Mouse (Mus musculus): Measurements from ENCODE around the gene Nuak1. TPM values are rescaled to one million over a fixed set of nuclear protein-coding genes. Genes with fewer than 3 reads are reported as not detected.
A peak's percentile ranks its signal among the peaks of the same experiment; 100 is the strongest.

Gene Nuak1
- polyA plus RNA-seq, 1 experiment from 2014 or later: 3.3 TPM

- Histone ChIP-seq H3K27me3 (no peaks in the 10 kb centered on the region), H3K36me3 (peaks cover 22% of the 10 kb centered on the region), H3K9me3 (no peaks in the 10 kb centered on the region), H3K9ac (replicated peaks) (no peak overlapping the region; the same call in 1 of the 2 replicates), H3K4me1 (replicated peaks) (peaks cover 37% of the 10 kb centered on the region), H3K4me3 (replicated peaks) (0 out of 2 replicates have a peak overlapping the region, but pooled peaks have one; percentile 11), H3K27ac (peak overlapping the region; percentile 30; the same call in 1 of the 2 replicates), H3K4me2 (peak overlapping the region; percentile 45)
- 0 out of 2 replicates have a peak, but pooled peaks have one; percentile 29 for ATAC-seq (ENCODE audit: insufficient number of reproducible peaks, insufficient read depth, low FRiP score, low TSS enrichment, low read depth)
- 16% methylated on average over 14 of the region's 14 CpGs for WGBS
These were observed 48.2 kb downstream of the Nuak1 start for GRCm38 (mm10) chr10:84392027-84392722.

GRCm38 (mm10) chr10:84389707-84390106 is 50.7 kb downstream of the Nuak1 start:
- 88% methylated on average over 5 of the region's 5 CpGs for WGBS
- Histone ChIP-seq H3K27ac (no peak overlapping the region), H3K27me3 (no peaks in the 10 kb centered on the region), H3K9ac (replicated peaks) (no peak overlapping the region), H3K4me3 (replicated peaks) (no peak overlapping the region), H3K4me2 (no peak overlapping the region), H3K4me1 (replicated peaks) (peaks cover 41% of the 10 kb centered on the region), H3K36me3 (peaks cover 33% of the 10 kb centered on the region), H3K9me3 (no peaks in the 10 kb centered on the region)
- no peak for ATAC-seq (ENCODE audit: insufficient number of reproducible peaks, insufficient read depth, low FRiP score, low TSS enrichment, low read depth)

- H3K9ac ChIP-seq (replicated peaks): no peak overlapping the region
- H3K4me3 ChIP-seq (replicated peaks): no peak overlapping the region
- 0 out of 2 replicates have a peak, but pooled peaks have one; percentile 17 for ATAC-seq (ENCODE audit: insufficient number of reproducible peaks, insufficient read depth, low FRiP score, low TSS enrichment, low read depth)
- H3K4me1 ChIP-seq (replicated peaks): peaks cover 47% of the 10 kb centered on the region
- no peaks in the 10 kb centered on the region for H3K9me3 ChIP-seq
- no peaks in the 10 kb centered on the region for H3K27me3 ChIP-seq
- H3K27ac ChIP-seq: no peak overlapping the region
- H3K36me3 ChIP-seq: peaks cover 31% of the 10 kb centered on the region
- H3K4me2 ChIP-seq: peak overlapping the region; percentile 8; the same call in 1 of the 2 replicates
- WGBS: 30% methylated on average over 22 of the region's 22 CpGs
These were observed 51.8 kb downstream of the Nuak1 start for GRCm38 (mm10) chr10:84388357-84389141.

GRCm38 (mm10) chr10:84387338-84387737 is 53.1 kb downstream of the Nuak1 start:
- ATAC-seq (ENCODE audit: insufficient number of reproducible peaks, insufficient read depth, low FRiP score, low TSS enrichment, low read depth): no peak
- Histone ChIP-seq H3K4me3 (replicated peaks) (no peak overlapping the region), H3K4me1 (replicated peaks) (peaks cover 49% of the 10 kb centered on the region), H3K4me2 (no peak overlapping the region), H3K27me3 (no peaks in the 10 kb centered on the region), H3K9ac (replicated peaks) (no peak overlapping the region), H3K9me3 (no peaks in the 10 kb centered on the region), H3K27ac (no peak overlapping the region), H3K36me3 (peaks cover 28% of the 10 kb centered on the region; the same call in 1 of the 2 replicates)
- WGBS: 21% methylated on average over 4 of the region's 4 CpGs

GRCm38 (mm10) chr10:84386625-84387242 is 53.7 kb downstream of the Nuak1 start:
- Histone ChIP-seq H3K4me3 (replicated peaks) (no peak overlapping the region), H3K9me3 (no peaks in the 10 kb centered on the region), H3K4me2 (no peak overlapping the region), H3K27me3 (no peaks in the 10 kb centered on the region), H3K27ac (no peak overlapping the region), H3K36me3 (peaks cover 26% of the 10 kb centered on the region; the same call in 1 of the 2 replicates), H3K4me1 (replicated peaks) (peaks cover 43% of the 10 kb centered on the region), H3K9ac (replicated peaks) (no peak overlapping the region)
- 51% methylated on average over 13 of the region's 13 CpGs for WGBS
- ATAC-seq (ENCODE audit: insufficient number of reproducible peaks, insufficient read depth, low FRiP score, low TSS enrichment, low read depth): no peak

GRCm38 (mm10) chr10:84386214-84386613 is 54.2 kb downstream of the Nuak1 start:
- Histone ChIP-seq H3K4me3 (replicated peaks) (no peak overlapping the region), H3K27ac (no peak overlapping the region), H3K4me1 (replicated peaks) (peaks cover 43% of the 10 kb centered on the region), H3K27me3 (no peaks in the 10 kb centered on the region), H3K9me3 (no peaks in the 10 kb centered on the region), H3K4me2 (no peak overlapping the region), H3K36me3 (peaks cover 21% of the 10 kb centered on the region; the same call in 1 of the 2 replicates), H3K9ac (replicated peaks) (no peak overlapping the region)
- ATAC-seq (ENCODE audit: insufficient number of reproducible peaks, insufficient read depth, low FRiP score, low TSS enrichment, low read depth): no peak
- WGBS: 71% methylated on average over 3 of the region's 3 CpGs

GRCm38 (mm10) chr10:84384761-84385160 is 55.6 kb downstream of the Nuak1 start:
- no peak overlapping the region for H3K4me3 ChIP-seq (replicated peaks)
- H3K27me3 ChIP-seq: no peaks in the 10 kb centered on the region
- H3K36me3 ChIP-seq: peaks cover 18% of the 10 kb centered on the region; the same call in 1 of the 2 replicates
- no peaks in the 10 kb centered on the region for H3K9me3 ChIP-seq
- no peak overlapping the region for H3K4me2 ChIP-seq
- no peak overlapping the region for H3K9ac ChIP-seq (replicated peaks)
- WGBS: 76% methylated on average over 9 of the region's 9 CpGs
- H3K4me1 ChIP-seq (replicated peaks): peaks cover 43% of the 10 kb centered on the region
- H3K27ac ChIP-seq: no peak overlapping the region
- ATAC-seq (ENCODE audit: insufficient number of reproducible peaks, insufficient read depth, low FRiP score, low TSS enrichment, low read depth): no peak

GRCm38 (mm10) chr10:84382900-84383883 is 57.2 kb downstream of the Nuak1 start:
- 36% methylated on average over 17 of the region's 17 CpGs for WGBS
- H3K36me3 ChIP-seq: peaks cover 27% of the 10 kb centered on the region
- no peak overlapping the region for H3K4me2 ChIP-seq
- H3K4me3 ChIP-seq (replicated peaks): no peak overlapping the region
- no peaks in the 10 kb centered on the region for H3K9me3 ChIP-seq
- no peaks in the 10 kb centered on the region for H3K27me3 ChIP-seq
- H3K4me1 ChIP-seq (replicated peaks): peaks cover 28% of the 10 kb centered on the region
- peak; percentile 60; the same call in 1 of the 2 replicates for ATAC-seq (ENCODE audit: insufficient number of reproducible peaks, insufficient read depth, low FRiP score, low TSS enrichment, low read depth)
- H3K27ac ChIP-seq: peak overlapping the region; percentile 59; the same call in 1 of the 2 replicates
- H3K9ac ChIP-seq (replicated peaks): no peak overlapping the region

GRCm38 (mm10) chr10:84381276-84381798 is 59.1 kb downstream of the Nuak1 start:
- H3K4me1 ChIP-seq (replicated peaks): peaks cover 14% of the 10 kb centered on the region
- 91% methylated on average over 2 of the region's 2 CpGs for WGBS
- no peak overlapping the region for H3K9ac ChIP-seq (replicated peaks)
- no peak overlapping the region for H3K27ac ChIP-seq
- H3K4me2 ChIP-seq: no peak overlapping the region
- no peaks in the 10 kb centered on the region for H3K9me3 ChIP-seq
- H3K27me3 ChIP-seq: no peaks in the 10 kb centered on the region
- no peak overlapping the region for H3K4me3 ChIP-seq (replicated peaks)
- H3K36me3 ChIP-seq: peaks cover 36% of the 10 kb centered on the region
- no peak for ATAC-seq (ENCODE audit: insufficient number of reproducible peaks, insufficient read depth, low FRiP score, low TSS enrichment, low read depth)

- peaks cover 14% of the 10 kb centered on the region for H3K4me1 ChIP-seq (replicated peaks)
- WGBS: 96% methylated on average over 1 of the region's 1 CpGs
- H3K36me3 ChIP-seq: peaks cover 47% of the 10 kb centered on the region
- H3K4me3 ChIP-seq (replicated peaks): no peak overlapping the region
- H3K9me3 ChIP-seq: no peaks in the 10 kb centered on the region
- no peak overlapping the region for H3K9ac ChIP-seq (replicated peaks)
- no peaks in the 10 kb centered on the region for H3K27me3 ChIP-seq
- no peak overlapping the region for H3K27ac ChIP-seq
- ATAC-seq (ENCODE audit: insufficient number of reproducible peaks, insufficient read depth, low FRiP score, low TSS enrichment, low read depth): no peak
- no peak overlapping the region for H3K4me2 ChIP-seq
These were observed 61.0 kb downstream of the Nuak1 start for GRCm38 (mm10) chr10:84379366-84379765.
